Mouse (Mus musculus) stomach, embryonic 14.5 days (tissue): ENCODE data around the gene Mdm4. TPM values are rescaled to one million over a fixed set of nuclear protein-coding genes. Genes with fewer than 3 reads are reported as not detected.

Experiments used
- ATAC-seq: fragments of 200-750 bp; cut with Nextera tagmentation; 2 replicates; pipeline ENCODE4 v1.8.0; 2017; ENCODE audit warnings: low read depth, moderate TSS enrichment; ENCODE audit not compliant: insufficient number of reproducible peaks, insufficient read depth, low FRiP score
- H3K27ac ChIP-seq: fragments of 300-500 bp; sonication (generic); 2 replicates; pipeline ENCODE4 v1.5.1; 2014; ENCODE audit warnings: mild to moderate bottlenecking, low read length, moderate library complexity, mixed read lengths
- H3K27me3 ChIP-seq: fragments of 300-500 bp; sonication (generic); 2 replicates; pipeline ENCODE4 v1.6.1; 2014; ENCODE audit warnings: low read length, control low read depth, mixed read lengths; ENCODE audit not compliant: control insufficient read depth, insufficient read depth
- H3K36me3 ChIP-seq: fragments of 300-500 bp; sonication (generic); 2 replicates; pipeline ENCODE4 v1.6.1; 2014; ENCODE audit warnings: mild to moderate bottlenecking, control low read depth, low read length, moderate library complexity, mixed read lengths; ENCODE audit not compliant: control insufficient read depth, insufficient read depth
- H3K4me1 ChIP-seq: fragments of 300-500 bp; sonication (generic); 2 replicates; pipeline ENCODE4 v1.6.1; 2014; ENCODE audit warnings: low read length, control low read depth, mixed read lengths; ENCODE audit not compliant: control insufficient read depth, insufficient read depth
- H3K4me2 ChIP-seq: fragments of 300-500 bp; sonication (generic); replicated peaks from 2 replicates; pipeline ENCODE4 v1.6.1; 2014; ENCODE audit warnings: low read depth, low read length, control low read depth
- H3K4me3 ChIP-seq: fragments of 300-500 bp; sonication (generic); 2 replicates; pipeline ENCODE4 v1.5.1; 2014; ENCODE audit warnings: low read depth, low read length, control low read depth
- H3K9ac ChIP-seq: fragments of 300-500 bp; sonication (generic); replicated peaks from 2 replicates; pipeline ENCODE4 v1.6.1; 2014; ENCODE audit warnings: low read depth, mild to moderate bottlenecking, control low read depth, low read length, moderate library complexity, mixed read lengths
- H3K9me3 ChIP-seq: fragments of 300-500 bp; sonication (generic); 2 replicates; pipeline ENCODE4 v1.6.1; 2016; ENCODE audit warnings: low read depth, low read length, control low read depth; ENCODE audit not compliant: control insufficient read depth
- WGBS: fragments of 180-500 bp; shearing (Covaris S2); extraction: QIAGEN DNeasy Blood & Tissue Kit; methylation state at CpG from one replicate; pipeline ENCODE4 v1.1.7; 2014; 5-methylcytosine and 5-hydroxymethylcytosine counted together
- polyA plus RNA-seq: library from polyadenylated mRNA; unstranded; fragments of >200 nt; fragmentation: Nextera tagmentation; extraction: Ambion mirVana; gene quantifications from 2 replicates; pipeline ENCODE4 v1.2.1, GENCODE M21; 2014

The Mdm4 gene
- polyA plus RNA-seq, 1 experiment from 2014 or later = 71.6 TPM

DNA sequence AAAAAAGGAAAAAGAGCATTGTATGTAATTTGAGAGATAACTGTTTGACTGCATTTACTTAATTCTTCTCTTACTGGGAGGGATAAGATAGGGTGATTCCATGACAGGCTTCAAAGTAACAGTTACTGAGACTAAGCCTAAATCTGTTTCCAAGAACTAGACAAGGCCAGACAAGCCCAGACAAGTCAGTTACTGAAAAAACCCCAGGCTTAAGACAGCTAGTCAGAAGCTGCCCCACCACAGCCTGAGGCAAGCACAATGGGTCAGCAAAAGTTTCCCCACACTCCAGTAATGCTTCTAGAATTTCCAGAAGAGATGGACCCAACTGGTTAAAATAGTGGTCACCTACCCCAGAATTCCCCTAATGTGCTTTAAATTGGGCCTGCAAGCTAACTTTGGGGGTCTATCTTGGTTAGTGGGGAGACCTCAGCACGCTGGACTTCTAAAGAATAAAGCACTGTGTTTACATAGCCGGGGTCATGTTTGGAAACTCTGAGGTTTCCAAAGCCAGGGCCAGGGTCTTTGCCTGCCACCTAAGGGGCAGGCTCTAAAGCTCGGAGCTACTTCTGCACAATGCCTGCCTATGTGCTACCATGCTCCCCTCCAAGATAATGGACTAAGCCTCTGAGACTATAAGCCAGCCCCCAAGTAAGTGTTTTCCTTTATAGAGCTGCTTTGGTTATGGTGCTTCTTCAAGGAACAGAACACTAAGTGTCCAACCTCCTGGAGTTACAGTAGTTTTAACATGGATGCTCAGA lies 10.0 kb downstream of the Mdm4 start:
- Histone ChIP-seq H3K36me3 (peaks cover 22% of the 10 kb centered on the region), H3K4me3 (no peak overlapping the region), H3K4me2 (no peak overlapping the region), H3K27ac (peak overlapping the region; percentile 21; the same call in 1 of the 2 replicates), H3K4me1 (0 out of 2 replicates have a peak, but pooled peaks cover 9% of the 10 kb centered on the region), H3K9ac (no peak overlapping the region), H3K27me3 (no peaks in the 10 kb centered on the region), H3K9me3 (no peaks in the 10 kb centered on the region)
- 45% methylated on average over 3 of the region's 3 CpGs for WGBS
- ATAC-seq = no peak

DNA sequence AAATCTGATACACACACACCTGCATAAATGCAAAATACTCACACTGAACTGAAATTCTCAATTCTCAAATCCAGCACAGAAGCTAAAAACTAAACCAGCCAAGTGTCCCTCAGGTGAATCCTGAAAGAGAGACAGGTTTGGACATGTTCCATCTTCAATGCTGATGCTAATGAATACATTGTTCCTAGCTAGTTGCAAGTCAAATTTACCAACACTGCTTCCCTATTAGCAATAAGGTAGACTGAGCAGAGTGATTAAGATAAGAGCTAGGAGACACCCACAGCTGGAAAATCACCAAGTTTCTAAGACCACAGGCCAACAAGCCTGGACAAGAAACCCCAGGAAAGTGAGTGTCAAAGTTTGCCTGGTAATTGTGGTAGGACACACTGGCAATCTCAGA lies 11.0 kb downstream of the Mdm4 start:
- no peak for ATAC-seq
- Histone ChIP-seq H3K9ac (no peak overlapping the region), H3K27me3 (no peaks in the 10 kb centered on the region), H3K4me2 (no peak overlapping the region), H3K36me3 (peaks cover 28% of the 10 kb centered on the region), H3K9me3 (no peaks in the 10 kb centered on the region), H3K27ac (no peak overlapping the region), H3K4me1 (0 out of 2 replicates have a peak, but pooled peaks cover 8% of the 10 kb centered on the region), H3K4me3 (no peak overlapping the region)

DNA sequence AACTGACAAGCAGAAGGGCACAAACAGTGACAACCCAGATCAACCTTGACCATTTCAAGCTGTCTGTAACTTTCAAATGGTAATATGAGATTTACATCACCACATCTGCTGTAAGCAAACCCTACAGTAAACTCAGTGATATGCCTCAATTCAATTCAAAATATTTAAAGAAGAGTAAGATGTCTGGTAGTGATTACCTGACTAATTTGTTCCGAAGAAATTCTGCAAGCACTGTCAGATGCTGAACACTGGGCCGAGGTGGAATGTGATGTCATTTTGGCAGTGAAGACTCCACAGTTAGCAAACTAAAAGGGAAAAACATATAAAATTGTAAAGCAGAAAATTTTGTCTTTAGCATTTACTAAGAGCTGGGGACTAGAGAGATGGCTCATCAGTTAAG lies 11.8 kb downstream of the Mdm4 start:
- no peak for ATAC-seq
- no peaks in the 10 kb centered on the region for H3K27me3 ChIP-seq
- no peaks in the 10 kb centered on the region for H3K9me3 ChIP-seq
- H3K4me3 ChIP-seq = no peak overlapping the region
- H3K9ac ChIP-seq = no peak overlapping the region
- peaks cover 32% of the 10 kb centered on the region for H3K36me3 ChIP-seq
- H3K4me1 ChIP-seq = 0 out of 2 replicates have a peak, but pooled peaks cover 3% of the 10 kb centered on the region
- H3K27ac ChIP-seq = no peak overlapping the region
- WGBS = 78% methylated on average over 2 of the region's 2 CpGs
- H3K4me2 ChIP-seq = no peak overlapping the region

DNA sequence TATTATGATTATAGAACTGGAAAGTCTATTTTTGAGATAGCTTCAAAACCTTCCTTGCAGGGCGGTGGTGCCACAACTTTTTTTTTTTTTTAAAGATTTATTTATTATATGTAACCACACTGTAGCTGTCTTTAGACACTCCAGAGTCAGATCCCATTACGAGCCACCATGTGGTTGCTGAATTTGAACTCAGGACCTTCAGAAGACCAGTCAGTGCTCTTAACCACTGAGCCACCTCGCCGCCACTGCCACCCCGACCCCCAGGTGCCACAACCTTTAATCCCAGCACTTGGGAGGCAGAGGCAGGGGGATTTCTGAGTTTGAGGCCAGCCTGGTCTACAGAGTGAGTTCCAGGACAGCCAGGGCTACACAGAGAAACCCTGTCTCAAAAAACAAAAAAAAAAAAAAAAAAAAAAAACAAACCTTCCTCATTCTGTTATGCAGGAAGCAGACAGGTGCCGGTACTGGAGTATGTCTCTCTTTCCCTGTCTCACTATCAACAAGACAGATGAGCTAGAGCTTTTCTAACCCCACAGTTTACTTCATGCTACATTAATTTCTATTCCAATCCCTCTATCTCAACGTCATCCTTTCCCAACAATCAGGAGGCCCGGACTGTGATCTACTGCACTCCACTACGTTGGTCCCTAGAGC lies 13.5 kb downstream of the Mdm4 start:
- Histone ChIP-seq H3K36me3 (peaks cover 38% of the 10 kb centered on the region), H3K27ac (no peak overlapping the region), H3K4me2 (no peak overlapping the region), H3K27me3 (no peaks in the 10 kb centered on the region), H3K9ac (no peak overlapping the region), H3K4me3 (no peak overlapping the region), H3K4me1 (0 out of 2 replicates have a peak, but pooled peaks cover 3% of the 10 kb centered on the region), H3K9me3 (no peaks in the 10 kb centered on the region)
- WGBS = 95% methylated on average over 9 of the region's 9 CpGs
- ATAC-seq = no peak

DNA sequence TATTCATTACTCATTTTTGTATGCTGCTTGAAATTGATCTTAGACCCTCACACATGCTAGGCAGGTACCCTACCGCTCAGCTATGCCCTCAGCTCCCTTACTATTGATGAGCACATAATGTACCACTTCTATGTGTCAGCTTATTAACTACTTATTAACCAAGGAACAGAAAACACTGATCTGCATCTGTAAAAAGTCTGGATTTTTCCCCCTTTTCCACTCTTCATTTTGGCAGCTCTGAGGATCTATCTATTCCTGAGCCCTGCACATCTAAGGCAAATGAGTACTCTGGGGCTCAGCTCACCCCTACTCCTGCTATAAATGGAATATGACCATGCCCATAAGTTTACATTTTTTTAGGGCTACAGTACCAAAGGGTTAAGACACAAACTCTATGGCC lies 16.2 kb downstream of the Mdm4 start:
- H3K4me1 ChIP-seq = no peaks in the 10 kb centered on the region
- H3K9me3 ChIP-seq = no peaks in the 10 kb centered on the region
- H3K4me3 ChIP-seq = no peak overlapping the region
- no peak overlapping the region for H3K4me2 ChIP-seq
- peaks cover 52% of the 10 kb centered on the region for H3K36me3 ChIP-seq
- WGBS = 94% methylated on average over 1 of the region's 1 CpGs
- H3K27ac ChIP-seq = no peak overlapping the region
- no peak for ATAC-seq
- no peak overlapping the region for H3K9ac ChIP-seq
- no peaks in the 10 kb centered on the region for H3K27me3 ChIP-seq

DNA sequence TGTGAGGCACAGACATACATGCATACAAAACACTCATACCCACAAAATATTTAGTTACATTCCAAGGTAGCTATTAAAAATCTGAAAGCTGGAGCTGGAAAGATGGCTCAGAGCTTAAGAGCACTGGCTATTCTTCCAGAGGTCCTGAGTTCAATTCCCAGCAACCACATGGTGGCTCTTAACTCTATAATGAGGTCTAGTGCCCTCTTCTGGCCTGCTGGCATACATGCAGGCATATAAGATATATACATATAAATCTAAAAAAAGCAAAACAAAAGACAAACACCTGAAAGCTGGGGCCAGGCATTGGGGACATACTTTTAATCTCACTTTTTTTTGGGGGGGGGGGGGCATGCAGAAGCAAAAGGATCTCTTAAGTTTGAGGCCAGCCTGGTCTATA lies 17.0 kb downstream of the Mdm4 start:
- no peak overlapping the region for H3K9ac ChIP-seq
- H3K4me1 ChIP-seq = no peaks in the 10 kb centered on the region
- no peaks in the 10 kb centered on the region for H3K9me3 ChIP-seq
- H3K36me3 ChIP-seq = peaks cover 52% of the 10 kb centered on the region
- no peaks in the 10 kb centered on the region for H3K27me3 ChIP-seq
- no peak overlapping the region for H3K4me2 ChIP-seq
- H3K27ac ChIP-seq = no peak overlapping the region
- no peak overlapping the region for H3K4me3 ChIP-seq
- ATAC-seq = no peak

DNA sequence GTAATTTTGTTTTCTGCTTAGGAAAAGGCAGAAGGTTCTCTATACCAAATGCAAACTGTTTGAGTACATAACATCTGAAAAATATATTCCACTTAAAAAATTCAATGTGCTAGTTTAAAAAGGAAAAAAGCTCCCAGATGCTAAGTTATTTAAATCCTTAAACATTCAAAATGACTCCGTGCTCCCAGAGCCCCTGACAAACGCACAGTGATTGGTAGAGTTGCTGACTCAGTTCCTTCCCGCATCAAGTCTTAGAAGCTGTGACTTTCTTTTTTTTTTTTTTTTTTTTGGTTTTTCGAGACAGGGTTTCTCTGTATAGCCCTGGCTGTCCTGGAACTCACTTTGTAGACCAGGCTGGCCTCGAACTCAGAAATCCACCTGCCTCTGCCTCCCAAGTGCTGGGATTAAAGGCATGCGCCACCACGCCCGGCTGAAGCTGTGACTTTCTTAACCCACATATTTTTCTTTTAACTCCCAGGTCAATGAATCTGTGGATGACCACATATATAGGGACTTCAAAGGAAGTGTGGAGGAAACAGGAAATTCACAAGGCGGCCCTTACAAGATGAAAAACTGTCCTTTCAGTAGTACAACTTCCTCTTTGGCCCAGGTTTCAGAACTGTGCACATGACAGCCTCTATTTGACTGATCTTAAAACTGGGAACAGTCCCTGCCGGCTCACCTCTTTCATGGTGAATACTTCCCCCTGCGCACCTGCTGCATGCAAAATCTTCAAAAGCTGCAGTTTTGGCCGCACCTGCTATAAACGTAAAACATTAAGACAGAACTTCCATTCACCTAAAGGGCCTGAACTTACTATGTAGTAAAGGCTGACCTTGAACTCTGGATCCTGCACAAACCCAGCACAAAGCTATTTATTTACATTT lies 18.2 kb downstream of the Mdm4 start:
- no peaks in the 10 kb centered on the region for H3K4me1 ChIP-seq
- H3K36me3 ChIP-seq = peaks cover 55% of the 10 kb centered on the region
- no peak overlapping the region for H3K4me3 ChIP-seq
- no peak overlapping the region for H3K9ac ChIP-seq
- H3K9me3 ChIP-seq = no peaks in the 10 kb centered on the region
- no peaks in the 10 kb centered on the region for H3K27me3 ChIP-seq
- ATAC-seq = no peak
- H3K27ac ChIP-seq = no peak overlapping the region
- no peak overlapping the region for H3K4me2 ChIP-seq
- WGBS = 88% methylated on average over 11 of the region's 13 CpGs

DNA sequence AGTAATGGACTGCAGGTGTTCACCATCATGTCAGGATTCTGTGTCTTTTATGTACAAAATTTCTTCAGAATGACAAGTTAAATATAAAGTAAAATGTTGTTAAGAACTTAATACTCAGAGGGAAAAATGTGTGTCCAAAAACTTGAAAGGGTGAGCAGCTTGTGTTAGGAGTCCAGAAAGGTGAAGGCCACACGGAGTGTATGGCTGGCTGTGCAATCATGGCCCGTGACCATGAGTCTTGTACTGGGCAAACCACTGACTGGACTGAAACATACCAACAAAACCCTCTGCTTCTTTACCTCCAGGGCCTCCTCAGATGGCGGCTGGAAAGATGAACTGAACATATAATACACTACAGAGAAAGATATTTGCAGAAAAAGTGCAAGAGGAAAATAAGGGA lies 23.8 kb downstream of the Mdm4 start:
- no peak overlapping the region for H3K27ac ChIP-seq
- WGBS = 75% methylated on average over 3 of the region's 3 CpGs
- no peak overlapping the region for H3K4me2 ChIP-seq
- H3K27me3 ChIP-seq = no peaks in the 10 kb centered on the region
- no peak for ATAC-seq
- peaks cover 70% of the 10 kb centered on the region for H3K36me3 ChIP-seq
- H3K9ac ChIP-seq = no peak overlapping the region
- H3K4me3 ChIP-seq = no peak overlapping the region
- H3K4me1 ChIP-seq = no peaks in the 10 kb centered on the region
- no peaks in the 10 kb centered on the region for H3K9me3 ChIP-seq
